Mouse (Mus musculus): ENCODE data around the gene Eef1a1.

Gene Eef1a1

DNA sequence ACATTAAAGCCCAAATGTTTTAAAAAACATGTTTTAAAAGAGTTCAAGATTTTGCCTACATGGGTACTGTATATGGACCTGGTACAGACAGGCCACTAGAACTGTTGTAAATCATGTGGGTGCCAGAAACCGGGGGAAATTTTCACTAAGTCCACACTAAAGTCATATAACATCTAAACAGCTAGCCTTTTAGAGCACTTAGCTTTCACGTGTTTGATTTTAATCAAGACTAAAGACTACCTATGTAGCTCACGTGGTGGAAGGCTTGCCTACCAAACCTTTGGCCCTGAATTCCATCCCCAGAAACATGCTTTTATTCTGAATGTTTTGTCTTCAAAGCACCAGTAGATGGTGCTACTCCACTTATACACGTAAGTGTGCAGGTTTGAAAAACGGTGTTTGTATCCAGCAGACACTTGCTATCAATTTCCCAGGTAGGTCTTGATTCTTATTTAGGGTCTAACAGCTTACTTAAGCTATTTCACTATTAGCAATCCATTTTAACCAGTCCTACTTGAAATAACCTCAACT, 11.9 kb downstream of the Eef1a1 start:
- DNase-seq (ENCODE audit: low read depth, low spot score) = peak; percentile 78

DNA sequence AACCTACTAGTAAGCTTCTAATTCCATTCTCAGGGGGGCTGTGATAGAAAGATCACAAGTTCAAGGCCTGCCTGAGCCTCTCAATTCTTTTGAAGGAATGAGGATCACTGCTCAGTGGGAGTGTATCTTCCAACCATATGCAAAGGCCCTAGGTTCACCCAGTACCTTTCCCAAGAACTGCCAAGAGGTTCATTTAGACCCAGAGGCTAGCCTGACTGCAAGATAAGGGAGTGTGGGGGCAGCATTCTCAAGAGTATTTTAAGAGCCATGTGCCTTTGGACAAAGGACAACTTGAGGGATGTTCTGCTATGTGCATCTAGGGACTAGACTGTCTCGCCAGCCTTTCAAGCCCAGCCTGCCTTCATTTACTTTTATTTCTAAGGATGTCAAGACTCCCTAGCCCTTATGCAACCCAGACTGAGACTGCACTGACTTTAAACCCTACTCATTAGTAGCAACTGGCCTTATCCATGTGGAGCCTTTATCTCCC, 12.4 kb downstream of the Eef1a1 start:
- no peak for DNase-seq (ENCODE audit: low read depth, low spot score)

DNA sequence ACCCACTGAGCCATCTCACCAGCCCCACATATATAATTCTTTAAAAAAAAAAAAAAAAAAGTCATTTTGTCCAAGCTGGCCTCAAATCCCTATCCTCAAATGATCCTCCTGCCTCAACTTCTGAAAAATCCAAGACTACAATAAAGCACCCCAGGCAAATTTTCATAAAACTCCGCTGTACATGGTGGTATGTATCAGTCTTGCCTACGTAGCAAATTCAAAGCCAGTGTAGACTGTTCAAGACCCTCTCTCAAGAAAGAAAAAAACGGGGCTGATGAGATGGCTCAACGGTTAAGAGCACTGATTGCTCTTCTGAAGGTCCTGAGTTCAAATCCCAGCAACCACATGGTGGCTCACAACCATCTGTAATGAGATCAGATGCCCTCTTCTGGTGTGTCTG, 13.1 kb downstream of the Eef1a1 start:
- no peak for DNase-seq (ENCODE audit: low read depth, low spot score)

DNA sequence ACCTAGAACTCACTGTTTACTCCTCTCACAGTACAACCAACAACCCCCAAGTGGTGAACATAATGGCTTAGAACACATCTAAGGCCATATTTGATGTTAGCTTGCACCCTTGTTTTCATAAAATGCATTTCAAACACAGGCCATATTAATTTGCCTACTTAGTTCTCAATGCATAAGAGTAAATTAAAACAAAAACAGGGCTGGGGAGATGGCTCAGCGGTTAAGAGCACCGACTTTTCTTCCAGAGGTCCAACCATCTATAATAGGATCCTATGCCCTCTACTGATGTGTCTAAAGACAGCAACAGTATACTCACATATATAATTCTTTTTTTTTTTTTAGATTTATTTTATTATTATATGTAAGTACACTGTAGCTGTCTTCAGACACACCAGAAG, 13.6 kb downstream of the Eef1a1 start:
- DNase-seq (ENCODE audit: low read depth, low spot score) = no peak

DNA sequence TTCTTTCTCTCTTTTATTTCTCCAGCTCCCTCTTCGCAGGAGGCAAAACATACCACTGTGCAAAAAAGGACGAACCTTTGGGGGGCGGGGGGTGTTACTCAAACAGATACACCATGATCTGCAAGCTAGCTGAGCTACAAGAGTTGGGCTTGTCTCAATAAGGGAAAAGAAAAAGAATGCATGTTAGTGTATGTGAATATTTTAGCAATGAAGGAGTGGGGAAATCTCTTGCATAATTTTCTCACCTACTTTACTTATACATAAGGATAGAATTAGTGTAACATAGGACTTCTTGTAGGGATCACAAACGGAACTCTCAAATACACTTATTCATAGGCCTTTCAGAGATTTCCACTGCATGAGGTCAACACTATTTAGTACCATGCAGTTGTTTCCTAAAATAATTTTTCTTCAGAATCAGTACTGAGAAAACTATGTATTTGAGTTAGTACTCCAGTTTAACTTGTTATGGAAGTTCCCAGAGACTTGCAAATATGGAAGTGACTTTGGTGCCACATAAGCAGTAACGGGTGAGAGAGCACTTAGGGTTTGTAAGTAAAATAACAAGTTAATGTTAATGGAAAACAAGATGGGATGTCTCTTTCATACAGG, 14.1 kb downstream of the Eef1a1 start:
- DNase-seq (ENCODE audit: low read depth, low spot score) = no peak

DNA sequence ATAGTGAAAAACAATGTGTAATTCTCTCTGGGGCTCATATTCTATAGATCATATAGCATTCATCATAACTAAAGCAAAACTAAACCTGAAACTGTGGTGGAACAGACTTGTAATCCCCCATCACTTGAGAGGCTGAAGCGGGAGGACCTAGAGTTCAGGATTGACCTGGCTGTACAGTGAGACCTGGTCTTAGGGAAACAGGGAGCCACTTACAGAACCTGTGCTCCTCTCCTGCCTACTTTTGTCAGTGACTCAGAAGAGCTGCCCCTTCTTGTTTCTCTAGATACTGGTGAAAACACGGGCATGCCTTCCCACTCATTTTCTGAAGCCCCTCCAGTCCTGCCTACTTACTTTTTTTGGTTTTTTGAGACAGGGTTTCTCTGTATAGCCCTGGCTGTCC, 14.7 kb downstream of the Eef1a1 start:
- no peak for DNase-seq (ENCODE audit: low read depth, low spot score)

DNA sequence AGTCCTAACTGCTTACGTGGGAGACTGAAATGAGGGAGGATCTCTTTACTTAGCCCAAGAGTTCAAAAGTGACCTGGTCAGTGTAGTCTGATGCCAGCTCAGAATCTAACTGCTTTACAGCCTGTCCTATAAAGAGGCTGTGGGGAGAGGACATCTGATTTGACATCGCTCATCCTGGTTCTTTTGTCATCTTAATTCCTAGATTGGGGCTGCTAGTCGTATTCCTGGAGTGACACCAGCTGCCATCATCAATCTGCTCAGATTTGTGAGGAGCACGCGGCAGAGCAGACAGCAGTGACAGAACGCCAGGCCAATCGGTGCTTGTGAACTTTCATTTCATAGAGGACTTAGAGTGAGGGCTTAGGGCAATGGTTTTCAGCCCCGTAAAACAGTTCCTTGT, 15.4 kb downstream of the Eef1a1 start:
- DNase-seq (ENCODE audit: low read depth, low spot score) = no peak

DNA sequence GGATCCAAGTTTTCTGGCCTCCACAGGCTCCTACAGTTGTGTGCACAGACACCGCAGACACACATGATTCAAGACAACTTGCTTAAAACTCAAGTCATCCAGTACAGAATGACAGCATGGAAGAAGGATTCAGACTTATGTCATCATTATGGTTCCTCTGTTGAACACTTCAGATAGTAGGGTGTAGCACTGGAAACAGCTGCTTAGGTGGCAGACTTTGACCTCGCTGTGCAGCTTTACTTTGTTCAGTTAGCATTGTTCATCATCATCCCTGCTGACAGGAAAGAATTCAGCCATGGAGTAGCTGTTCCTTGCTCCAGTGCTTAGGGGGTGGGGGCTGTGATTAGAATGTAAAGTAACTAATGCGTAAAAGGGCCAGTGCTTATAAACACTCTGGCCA, 23.2 kb downstream of the Eef1a1 start:
- no peak for DNase-seq (ENCODE audit: low read depth, low spot score)

DNA sequence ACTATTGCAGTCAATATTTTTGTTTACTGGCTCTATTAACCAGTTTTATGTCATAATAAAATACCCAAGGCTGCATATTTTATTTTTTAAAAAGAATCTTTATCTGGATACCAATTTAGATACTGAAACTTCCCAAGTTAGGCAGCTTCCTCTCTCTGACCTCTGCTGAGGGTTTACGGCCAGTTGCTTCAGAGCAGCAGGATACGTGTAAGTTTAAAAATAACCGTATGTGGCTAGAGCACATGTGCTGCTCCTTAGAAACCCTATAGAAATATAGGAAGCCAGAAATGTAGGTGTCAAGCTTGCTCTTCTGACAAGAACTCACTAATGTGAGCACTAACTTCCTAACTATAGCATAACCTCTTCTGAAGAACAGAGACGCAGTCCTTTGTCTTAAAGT, 25.6 kb downstream of the Eef1a1 start:
- DNase-seq (ENCODE audit: low read depth, low spot score) = no peak

DNA sequence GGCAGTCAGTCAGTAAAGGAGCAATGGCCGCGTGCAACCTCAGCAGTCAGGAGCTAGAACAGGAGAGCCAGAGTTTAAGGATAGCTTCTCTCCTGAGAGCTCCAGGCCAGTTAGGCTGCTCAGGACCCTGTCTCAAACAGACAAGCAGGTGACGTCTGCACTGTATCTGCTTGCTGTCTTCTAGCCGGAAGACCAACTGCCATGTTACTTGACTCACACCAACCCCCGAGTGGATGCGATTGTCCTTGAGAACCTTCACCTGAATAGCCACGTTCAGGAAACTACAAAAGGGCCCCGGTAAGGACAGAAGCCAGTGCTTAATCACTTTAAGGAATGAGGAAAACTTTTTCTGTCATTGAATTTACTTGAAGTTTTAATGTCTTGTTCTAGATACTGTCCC, 31.9 kb downstream of the Eef1a1 start:
- DNase-seq (ENCODE audit: low read depth, low spot score) = no peak

DNA sequence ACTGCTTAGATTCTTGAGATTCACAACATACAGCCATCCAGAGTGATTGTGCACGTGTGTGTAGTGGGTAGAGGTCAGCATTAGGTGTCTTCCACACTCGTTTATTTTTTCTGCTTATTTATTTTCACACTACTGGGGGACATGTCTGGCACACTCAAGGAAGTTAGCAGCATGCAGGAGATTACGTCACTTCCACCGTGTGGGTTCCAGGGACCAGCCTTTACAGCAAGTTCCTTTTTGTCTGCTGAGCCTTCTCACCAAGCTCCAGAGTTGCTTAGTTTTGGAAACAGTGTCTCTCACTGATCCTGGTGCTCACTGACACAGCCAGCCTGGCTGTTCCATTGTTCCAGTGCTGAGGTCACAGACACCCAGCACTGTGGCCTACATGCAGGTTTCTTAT, 37.6 kb downstream of the Eef1a1 start:
- peak; percentile 25 for DNase-seq (ENCODE audit: low read depth, low spot score)

DNA sequence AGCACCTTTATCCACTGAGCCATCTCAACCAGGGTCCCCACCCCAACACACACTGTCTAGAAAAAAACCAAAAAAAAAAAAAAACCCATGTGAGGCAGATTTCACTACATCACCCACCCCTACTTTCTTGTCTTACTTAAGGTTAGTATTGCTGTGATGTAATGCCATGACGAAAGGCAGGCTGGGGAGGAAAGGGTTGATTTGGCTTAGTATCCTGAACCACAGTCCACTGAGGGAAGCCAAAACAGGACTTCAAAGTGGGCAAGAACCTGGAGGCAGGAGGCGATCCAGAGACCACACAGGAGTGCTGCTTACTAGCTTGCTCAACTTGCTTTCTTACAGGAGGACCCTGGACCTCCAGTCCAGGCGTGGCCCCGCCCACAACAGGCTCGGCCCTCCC, 38.5 kb downstream of the Eef1a1 start:
- no peak for DNase-seq (ENCODE audit: low read depth, low spot score)

DNA sequence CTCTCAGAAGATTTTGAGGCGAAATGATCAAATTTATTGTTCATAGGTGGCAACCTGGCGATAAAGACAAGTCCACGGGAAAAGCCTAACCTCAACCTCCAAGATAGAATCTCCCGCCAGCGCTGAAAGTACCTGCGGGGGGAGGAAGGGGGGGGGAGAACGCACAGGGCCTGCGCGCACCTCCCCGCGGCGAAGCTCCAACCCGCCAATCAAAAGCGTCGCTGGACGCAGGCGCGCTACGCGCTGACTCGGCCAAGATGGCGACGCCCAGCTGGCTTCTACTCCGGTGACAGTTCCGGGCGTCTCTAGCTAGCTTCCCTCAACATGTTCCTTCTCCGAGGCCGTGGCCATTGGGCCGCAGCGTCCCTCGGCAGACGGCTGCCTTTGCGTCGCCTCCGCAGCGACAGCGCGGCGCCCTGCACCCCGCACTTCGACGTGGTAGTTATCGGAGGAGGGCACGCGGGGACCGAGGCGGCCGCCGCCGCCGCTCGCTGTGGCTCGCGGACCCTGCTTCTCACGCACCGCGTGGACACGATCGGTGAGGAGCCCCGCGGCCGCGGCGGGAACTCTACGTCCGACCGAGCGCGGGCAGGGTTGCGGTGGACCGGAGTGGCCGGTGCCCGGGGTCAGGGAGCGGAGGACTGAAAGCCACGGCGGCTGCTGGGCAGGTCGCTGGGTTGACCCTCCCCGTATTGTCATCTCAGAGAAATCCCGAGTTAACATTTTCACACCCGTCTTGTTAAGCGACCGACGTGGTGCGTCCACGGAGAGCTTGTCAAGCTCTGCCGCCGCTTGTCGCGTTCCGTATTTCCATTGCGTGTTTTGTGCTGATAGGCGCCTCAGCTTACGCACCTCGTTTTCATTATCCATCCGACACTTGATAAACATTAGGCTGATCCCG, 40.7 kb downstream of the Eef1a1 start, which contains the start of the genes Mto1 and Gm17324:
TSS of gene Mto1 (plus strand) at position 236 of the 901 bp plus-strand sequence.
TSS of gene Gm17324 (minus strand) at position 814 of the 901 bp plus-strand sequence.
- peak; percentile 97 for DNase-seq (ENCODE audit: low read depth, low spot score)

DNA sequence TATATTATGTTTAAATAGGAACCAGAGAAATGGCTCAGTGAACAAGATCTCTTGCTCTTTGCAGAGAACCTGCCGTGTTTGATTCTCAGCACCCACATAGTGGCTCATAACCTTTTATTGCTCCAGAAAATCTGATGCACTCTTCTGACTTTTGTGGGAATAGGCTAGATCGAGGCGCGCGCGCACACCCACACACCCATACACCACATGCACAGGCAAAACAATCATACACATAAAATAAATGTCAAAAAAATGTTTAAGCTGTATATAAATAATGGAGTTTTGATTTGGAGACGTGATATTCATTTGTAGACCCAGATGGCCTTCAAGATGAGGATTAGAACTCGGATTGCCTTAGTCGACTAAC, 41.4 kb downstream of the Eef1a1 start:
- DNase-seq (ENCODE audit: low read depth, low spot score) = no peak

DNA sequence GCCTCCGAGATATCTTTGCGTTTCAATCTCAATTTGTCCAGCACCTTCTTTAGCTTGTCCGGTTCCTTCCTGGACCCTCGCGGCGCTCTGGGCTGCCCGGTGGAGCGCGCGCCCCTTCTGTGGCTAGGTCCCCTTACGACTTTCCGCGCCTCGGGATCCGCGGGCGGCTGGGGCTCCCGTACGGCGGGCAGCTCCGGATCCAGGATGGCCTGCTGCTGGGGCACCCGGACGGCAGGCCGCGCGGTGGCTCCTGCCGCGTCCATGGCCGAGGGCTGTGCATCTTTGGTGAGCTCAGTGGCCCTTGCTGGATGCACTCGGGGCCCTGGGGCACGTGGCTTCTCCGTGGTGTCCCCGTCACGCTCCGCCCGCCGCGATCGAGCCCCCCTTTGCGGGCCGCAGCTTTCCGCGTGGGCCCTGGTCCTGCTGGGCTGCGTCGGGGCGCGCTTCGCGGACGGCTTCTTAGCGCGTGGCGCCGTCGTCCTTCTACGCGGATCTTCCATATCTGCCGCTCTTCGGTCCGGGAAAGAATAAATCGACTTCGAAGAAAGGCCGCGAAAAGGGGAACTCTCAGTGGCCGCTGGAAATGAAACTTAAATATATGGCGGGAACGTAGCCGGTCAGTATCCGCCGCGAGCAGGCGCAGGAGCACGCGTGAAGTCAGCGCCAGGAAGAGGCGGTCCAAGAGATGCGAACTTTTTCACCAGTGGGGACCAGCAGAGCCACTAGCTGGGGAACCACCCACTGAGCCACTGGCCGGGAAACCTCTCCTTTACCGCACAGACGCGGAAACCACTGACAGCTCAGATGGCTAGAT, 46.2 kb downstream of the Eef1a1 start, which contains the start of gene Cgas:
TSS of gene Cgas (minus strand) at position 659 of the 814 bp plus-strand sequence.
- peak; percentile 38 for DNase-seq (ENCODE audit: low read depth, low spot score)

DNA sequence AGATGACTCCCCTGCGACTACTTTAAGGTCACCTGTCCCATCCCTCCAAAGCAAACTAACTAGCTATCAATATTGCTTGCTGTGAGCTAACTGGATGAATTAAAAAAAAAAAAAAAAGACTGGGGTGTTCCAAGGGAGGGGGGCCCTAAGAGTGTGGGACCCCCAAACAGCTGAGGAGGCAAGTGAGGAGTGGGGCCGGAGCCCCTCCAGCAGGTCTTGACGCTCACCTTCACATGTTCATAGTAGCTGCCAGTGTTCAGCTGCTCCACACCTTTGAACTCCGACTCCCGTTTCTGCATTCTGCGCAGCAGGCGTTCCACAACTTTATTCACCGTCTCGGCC, 46.7 kb downstream of the Eef1a1 start:
- DNase-seq (ENCODE audit: low read depth, low spot score) = no peak

DNA sequence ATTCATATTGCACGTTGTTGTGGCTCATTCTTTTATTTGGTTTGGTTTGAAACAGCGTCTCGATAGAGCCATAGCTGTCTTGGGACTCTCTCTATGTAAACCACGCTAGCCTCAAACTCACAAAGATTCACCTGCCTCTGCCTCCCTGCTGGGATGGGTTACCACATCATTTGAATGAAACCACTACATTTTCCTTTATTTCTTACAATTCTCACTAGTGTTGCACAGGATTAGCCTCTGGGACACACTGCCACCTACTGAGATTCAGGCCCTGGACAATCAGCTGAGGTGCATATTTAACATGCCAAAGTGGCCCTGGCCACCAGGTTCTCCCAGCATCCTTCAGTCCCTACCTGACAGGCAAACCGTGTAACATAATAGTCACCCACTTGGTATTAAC, 49.5 kb downstream of the Eef1a1 start:
- DNase-seq (ENCODE audit: low read depth, low spot score) = no peak

DNA sequence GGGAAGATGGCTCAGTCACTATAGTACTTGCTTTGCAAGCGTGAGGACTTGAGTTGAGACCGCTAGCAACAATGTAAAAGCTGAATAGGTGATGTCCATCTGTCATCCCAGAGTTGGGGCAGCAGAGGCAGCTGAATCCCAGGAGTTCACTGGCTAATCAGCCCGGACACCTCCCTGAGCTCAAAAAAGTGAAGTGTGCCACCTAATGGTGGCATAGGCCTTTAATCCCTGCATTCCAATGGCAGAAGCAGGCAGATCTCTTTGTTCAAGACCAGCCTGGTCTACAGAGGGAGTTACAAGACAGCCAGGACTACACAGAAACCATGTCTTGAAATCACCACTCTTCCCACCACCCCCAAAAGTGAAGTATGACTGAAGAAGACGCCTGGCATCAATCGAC, 56.5 kb downstream of the Eef1a1 start:
- DNase-seq (ENCODE audit: low read depth, low spot score) = peak; percentile 6

DNA sequence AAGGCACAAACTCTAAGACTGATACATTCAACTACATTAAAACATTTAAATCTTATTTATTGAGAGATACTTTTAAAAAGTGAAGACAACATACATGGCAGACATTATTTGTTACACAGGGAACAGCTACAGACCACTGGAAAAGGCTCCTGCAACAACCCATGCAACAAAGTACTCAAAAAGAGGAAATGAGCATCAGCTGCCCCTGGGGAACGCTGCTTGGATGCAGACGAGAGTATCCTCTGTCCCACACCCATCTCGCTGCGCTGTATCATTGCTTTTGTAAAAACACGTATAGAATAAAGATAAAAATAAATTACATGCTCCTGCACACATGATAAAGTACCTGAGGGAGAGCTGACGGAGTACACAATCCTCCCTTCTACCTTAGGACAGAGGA, 58.5 kb downstream of the Eef1a1 start:
- DNase-seq (ENCODE audit: low read depth, low spot score) = no peak

DNA sequence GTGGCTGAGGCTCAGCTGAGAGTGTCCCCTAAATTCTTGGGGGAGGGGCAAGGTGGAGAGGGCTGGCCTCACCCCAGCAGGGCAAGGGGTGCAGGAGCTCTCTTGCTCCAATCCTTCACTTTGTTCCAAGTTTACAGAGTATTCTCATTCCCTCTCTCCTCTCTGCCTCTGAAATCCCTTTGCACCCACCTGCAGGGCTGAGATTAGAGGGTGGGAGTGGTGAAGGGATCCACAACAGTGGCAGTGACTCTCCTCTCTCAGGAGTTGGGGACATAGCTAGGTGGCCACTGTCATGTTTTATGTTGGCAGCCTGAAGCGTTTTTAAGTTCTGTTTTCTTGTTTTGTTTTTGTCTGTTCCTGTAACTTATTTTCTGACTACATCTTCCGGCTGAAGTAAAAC, 59.4 kb downstream of the Eef1a1 start:
- no peak for DNase-seq (ENCODE audit: low read depth, low spot score)

DNA sequence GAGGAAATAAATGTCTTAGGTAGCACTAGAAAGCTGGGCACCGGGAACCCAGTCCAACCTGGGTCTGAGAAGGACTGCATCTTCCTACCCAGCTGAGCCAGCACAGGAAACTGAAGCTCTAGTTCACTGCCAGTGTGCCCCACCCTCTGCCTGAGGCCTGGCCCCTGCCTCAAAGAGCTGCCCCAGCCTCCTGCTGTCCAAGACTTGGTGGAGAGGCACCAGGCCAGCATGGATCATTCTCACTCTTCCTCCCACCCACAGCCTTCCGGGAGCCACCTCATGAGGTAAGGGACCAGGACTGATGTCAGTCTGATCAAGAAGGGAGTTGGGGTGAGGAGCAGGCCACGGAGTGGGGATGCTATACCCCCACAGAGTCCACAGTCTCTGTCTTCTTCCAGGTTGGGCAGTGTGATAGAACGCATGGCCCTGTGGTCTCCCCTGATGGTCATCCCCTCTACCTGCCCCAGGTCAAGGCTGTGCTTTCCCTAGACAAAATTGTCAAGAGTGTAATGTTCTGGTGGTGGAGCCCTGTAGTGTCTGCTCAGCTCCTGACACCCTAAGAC, 60.0 kb downstream of the Eef1a1 start:
- no peak for DNase-seq (ENCODE audit: low read depth, low spot score)
